Mouse (Mus musculus) kidney, postnatal 0 days (tissue): Measurements from ENCODE around the gene R3hdm4. TPM values are rescaled to one million over a fixed set of nuclear protein-coding genes. Genes with fewer than 3 reads are reported as not detected.
A peak's percentile ranks its signal among the peaks of the same experiment; 100 is the strongest.

Source experiments
- ATAC-seq: fragments of 200-750 bp; cut with Nextera tagmentation; replicated peaks from 2 replicates; pipeline ENCODE4 v1.8.0; 2017; ENCODE audit warnings: low read depth, moderate number of reproducible peaks, moderate TSS enrichment, moderate library complexity; ENCODE audit not compliant: low FRiP score
- DNase-seq: peaks from one replicate; pipeline ENCODE4 v3.0.0-alpha.2; 2016; ENCODE audit warnings: low spot score
- H3K27ac ChIP-seq: fragments of 300-500 bp; sonication (generic); 2 replicates; pipeline ENCODE4 v1.5.1; 2014; ENCODE audit warnings: mild to moderate bottlenecking
- H3K27me3 ChIP-seq: fragments of 300-500 bp; sonication (generic); 2 replicates; pipeline ENCODE4 v1.6.1; 2014; ENCODE audit warnings: low read length, mixed read lengths; ENCODE audit not compliant: insufficient read depth
- H3K36me3 ChIP-seq: fragments of 300-500 bp; sonication (generic); 2 replicates; pipeline ENCODE4 v1.6.1; 2014; ENCODE audit warnings: low read length, mixed read lengths; ENCODE audit not compliant: insufficient read depth
- H3K4me1 ChIP-seq: fragments of 300-500 bp; sonication (generic); replicated peaks from 2 replicates; pipeline ENCODE4 v1.6.1; 2014; ENCODE audit warnings: antibody characterized with exemption, low read length, mixed read lengths; ENCODE audit not compliant: insufficient read depth
- H3K4me2 ChIP-seq: fragments of 300-500 bp; sonication (generic); 2 replicates; pipeline ENCODE4 v1.6.1; 2014; ENCODE audit warnings: mild to moderate bottlenecking, low read length, moderate library complexity, mixed read lengths
- H3K4me3 ChIP-seq: fragments of 300-500 bp; sonication (generic); replicated peaks from 2 replicates; pipeline ENCODE4 v1.5.1; 2014; ENCODE audit warnings: low read depth, low read length
- H3K9ac ChIP-seq: fragments of 300-500 bp; sonication (generic); 2 replicates; pipeline ENCODE4 v1.6.1; 2014; ENCODE audit warnings: low read depth, low read length
- H3K9me3 ChIP-seq: fragments of 300-500 bp; sonication (generic); replicated peaks from 2 replicates; pipeline ENCODE4 v1.6.1; 2016; ENCODE audit warnings: low read length, inconsistent platforms, mixed read lengths
- CTCF ChIP-seq: IDR thresholded peaks from 2 replicates; pipeline ENCODE4 v1.5.1; 2016; ENCODE audit warnings: antibody characterized with exemption, low read depth, mild to moderate bottlenecking, moderate library complexity
- WGBS: fragments of 180-500 bp; shearing (Covaris S2); extraction: QIAGEN DNeasy Blood & Tissue Kit; methylation state at CpG from one replicate; pipeline ENCODE4 v1.1.7; 2014; 5-methylcytosine and 5-hydroxymethylcytosine counted together
- polyA plus RNA-seq: library from polyadenylated mRNA; unstranded; fragments of >200 nt; fragmentation: Nextera tagmentation; extraction: Ambion mirVana; gene quantifications from 2 replicates; pipeline ENCODE4 v1.2.1, GENCODE M21; 2015

The R3hdm4 gene
- polyA plus RNA-seq, 1 experiment from 2014 or later = 120 TPM

GRCm38 (mm10) chr10:79955691-79956090 lies 34.7 kb upstream of the R3hdm4 start:
- Histone ChIP-seq H3K27me3 (no peaks in the 10 kb centered on the region), H3K9ac (no peak overlapping the region), H3K27ac (no peak overlapping the region), H3K36me3 (peaks cover 16% of the 10 kb centered on the region; the same call in 1 of the 2 replicates), H3K4me2 (no peak overlapping the region), H3K4me3 (no peak overlapping the region), H3K4me1 (peaks cover 3% of the 10 kb centered on the region), H3K9me3 (no peaks in the 10 kb centered on the region)
- DNase-seq (no peak), ATAC-seq (no peak)
- TF ChIP-seq CTCF = no peak
- WGBS = 71% methylated on average over 9 of the region's 9 CpGs

- Histone ChIP-seq H3K9me3 (no peaks in the 10 kb centered on the region), H3K4me3 (no peak overlapping the region), H3K4me2 (no peak overlapping the region), H3K4me1 (no peaks in the 10 kb centered on the region; the same call in 1 of the 2 replicates), H3K27me3 (no peaks in the 10 kb centered on the region), H3K27ac (no peak overlapping the region), H3K36me3 (peaks cover 32% of the 10 kb centered on the region), H3K9ac (no peak overlapping the region)
- WGBS = 91% methylated on average over 6 of the region's 6 CpGs
- DNase-seq (no peak), ATAC-seq (no peak)
- peak; percentile 75 for TF ChIP-seq CTCF
Measured at GRCm38 (mm10) chr10:79953946-79954345, 32.9 kb upstream of the R3hdm4 start.

DNA sequence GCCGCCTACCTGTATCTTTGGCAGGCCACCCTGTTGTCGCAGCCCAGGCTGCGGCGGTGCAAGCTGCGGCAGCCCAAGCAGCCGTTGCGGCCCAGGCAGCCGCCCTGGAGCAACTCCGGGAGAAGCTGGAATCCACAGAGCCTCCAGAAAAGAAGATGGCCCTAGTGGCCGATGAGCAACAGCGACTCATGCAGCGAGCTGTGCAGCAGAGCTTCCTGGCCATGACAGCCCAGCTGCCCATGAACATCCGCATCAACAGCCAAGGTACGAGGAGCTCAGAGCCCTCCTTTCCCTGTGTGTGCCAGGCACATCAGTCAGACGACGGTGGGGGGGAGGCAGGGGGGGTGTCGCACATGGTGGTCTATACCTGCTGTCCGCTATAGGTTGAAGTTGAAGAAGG lies 29.7 kb upstream of the R3hdm4 start:
- H3K36me3 ChIP-seq = peaks cover 37% of the 10 kb centered on the region
- DNase-seq = no peak

GRCm38 (mm10) chr10:79949873-79950272 lies 28.9 kb upstream of the R3hdm4 start:
- Histone ChIP-seq H3K27me3 (no peaks in the 10 kb centered on the region), H3K9me3 (no peaks in the 10 kb centered on the region), H3K9ac (no peak overlapping the region), H3K36me3 (peaks cover 37% of the 10 kb centered on the region), H3K27ac (no peak overlapping the region), H3K4me2 (no peak overlapping the region), H3K4me3 (no peak overlapping the region), H3K4me1 (peaks cover 11% of the 10 kb centered on the region; the same call in 1 of the 2 replicates)
- 88% methylated on average over 4 of the region's 4 CpGs for WGBS
- no peak for ATAC-seq
- no peak for TF ChIP-seq CTCF
- DNase-seq = no peak

More for the DNA sequence above, 29.7 kb upstream of the R3hdm4 start:
- 86% methylated on average over 18 of the region's 18 CpGs for WGBS
- H3K4me3 ChIP-seq = no peak overlapping the region
- no peak for TF ChIP-seq CTCF
- no peak for ATAC-seq
- peaks cover 11% of the 10 kb centered on the region; the same call in 1 of the 2 replicates for H3K4me1 ChIP-seq
- no peak overlapping the region for H3K27ac ChIP-seq
- no peaks in the 10 kb centered on the region for H3K9me3 ChIP-seq
- no peak overlapping the region for H3K9ac ChIP-seq
- no peak overlapping the region for H3K4me2 ChIP-seq
- no peaks in the 10 kb centered on the region for H3K27me3 ChIP-seq

GRCm38 (mm10) chr10:79947502-79947901 lies 26.5 kb upstream of the R3hdm4 start:
- ATAC-seq (no peak), DNase-seq (no peak)
- Histone ChIP-seq H3K4me2 (no peak overlapping the region), H3K4me3 (no peak overlapping the region), H3K4me1 (peaks cover 19% of the 10 kb centered on the region; the same call in 1 of the 2 replicates), H3K9me3 (no peaks in the 10 kb centered on the region), H3K9ac (no peak overlapping the region), H3K27ac (no peak overlapping the region), H3K27me3 (no peaks in the 10 kb centered on the region), H3K36me3 (peaks cover 32% of the 10 kb centered on the region)
- TF ChIP-seq CTCF = no peak
- 72% methylated on average over 6 of the region's 6 CpGs for WGBS

DNA sequence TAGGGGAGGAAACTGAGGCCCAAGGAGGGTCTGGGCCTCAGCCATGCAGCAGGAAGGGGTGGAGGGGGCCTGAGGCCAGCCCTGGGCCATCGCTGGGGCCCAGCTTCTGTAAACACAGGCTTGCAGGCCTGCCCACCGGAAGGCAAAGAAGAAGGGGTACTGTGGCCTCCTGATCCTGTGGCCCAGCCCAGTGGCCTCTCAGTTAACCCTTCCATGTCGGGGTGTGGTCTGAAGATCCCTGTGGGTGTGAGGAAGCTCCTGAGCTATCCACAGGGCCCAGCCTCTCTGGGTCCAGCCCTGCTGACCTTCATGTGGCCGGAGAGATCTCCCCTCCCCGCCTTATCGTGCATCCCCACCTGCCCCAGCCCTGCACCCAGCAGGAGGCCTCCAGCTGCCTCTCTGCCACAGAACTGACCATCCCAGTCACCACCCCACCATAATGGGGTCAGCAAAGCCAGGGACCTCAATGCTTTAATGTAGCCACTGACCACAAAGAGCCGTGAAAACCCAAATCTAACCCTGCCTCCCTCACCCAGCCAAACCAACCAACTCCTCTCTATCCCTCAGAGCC lies 25.8 kb upstream of the R3hdm4 start:
- Histone ChIP-seq H3K9me3 (no peaks in the 10 kb centered on the region), H3K27me3 (no peaks in the 10 kb centered on the region), H3K4me3 (no peak overlapping the region), H3K4me1 (peaks cover 19% of the 10 kb centered on the region; the same call in 1 of the 2 replicates), H3K36me3 (peaks cover 32% of the 10 kb centered on the region), H3K27ac (peak overlapping the region; percentile 81), H3K9ac (peak overlapping the region; percentile 39; the same call in 1 of the 2 replicates), H3K4me2 (peak overlapping the region; percentile 6; the same call in 1 of the 2 replicates)
- ATAC-seq (no peak), DNase-seq (no peak)
- no peak for TF ChIP-seq CTCF
- WGBS = 22% methylated on average over 7 of the region's 7 CpGs
